Mouse (Mus musculus) lung, postnatal 0 days (tissue): Measurements from ENCODE around the gene Cercam.

Experiments
- CTCF ChIP-seq: IDR thresholded peaks from 2 replicates; pipeline ENCODE4 v1.5.1; 2016; ENCODE audit warnings: antibody characterized with exemption, mild to moderate bottlenecking
- EP300 ChIP-seq: IDR thresholded peaks from 2 replicates; pipeline ENCODE4 v1.6.1; 2016; ENCODE audit warnings: antibody characterized with exemption, mild to moderate bottlenecking, control low read depth

GRCm38 (mm10) chr2:29879191-29879590 lies 10.2 kb downstream of the Cercam start:
- no peak for TF ChIP-seq CTCF
- no peak for TF ChIP-seq EP300
